Mouse (Mus musculus): ENCODE data around the gene Fnbp1l. TPM values are rescaled to one million over a fixed set of nuclear protein-coding genes. Genes with fewer than 3 reads are reported as not detected.
A peak's percentile ranks its signal among the peaks of the same experiment; 100 is the strongest.

Gene Fnbp1l
- total and polyA plus RNA-seq, 3 experiments, result 7.6 to 17.4 (median 17.2) TPM

DNA sequence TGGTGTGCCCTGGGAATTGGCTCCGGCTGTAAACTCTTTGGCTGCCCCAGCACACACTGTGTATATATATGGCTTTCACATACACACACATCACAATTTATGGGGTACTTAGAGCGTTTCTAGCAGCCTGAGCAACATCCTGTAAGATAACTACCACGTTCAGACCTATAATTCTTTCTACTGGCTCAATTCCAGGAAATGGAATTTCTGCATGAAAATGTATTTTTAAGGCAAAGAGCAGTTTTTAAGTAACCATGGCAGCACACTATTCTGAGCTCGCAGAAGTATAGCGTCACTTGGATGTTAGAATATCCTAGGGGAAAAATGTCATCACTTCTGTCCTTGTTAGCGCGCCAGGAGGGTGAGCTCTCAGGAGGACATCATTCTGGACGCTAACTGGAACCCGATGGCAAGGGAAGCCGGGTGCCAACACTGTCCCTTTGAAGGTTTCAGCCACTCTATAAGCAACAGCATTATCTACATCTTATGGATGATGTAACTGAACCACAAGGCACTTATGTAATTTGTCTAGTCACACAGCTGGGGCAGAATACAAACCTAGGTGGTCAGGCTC is 113.1 kb downstream of the Fnbp1l start:
- 55% methylated on average over 10 of the region's 10 CpGs for whole genome bisulfite sequencing
- TF ChIP-seq CTCF (IDR thresholded peaks at IDR 0.05) (no peak), POLR2A (IDR thresholded peaks at IDR 0.05; ENCODE audit: insufficient read depth, low read depth, low read length) (no peak)
- Histone ChIP-seq H3K79me2 (replicated peaks; ENCODE audit: control insufficient read depth, insufficient read depth, low read length) (no peaks in the 10 kb centered on the region), H3K27ac (no peak overlapping the region), H3K9ac (ENCODE audit: low read depth, low read length) (no peak overlapping the region), H3K4me3 (no peak overlapping the region), H3K27me3 (ENCODE audit: control insufficient read depth, insufficient read depth, low read length) (no peaks in the 10 kb centered on the region), H3K36me3 (ENCODE audit: control insufficient read depth, insufficient read depth, low read length) (no peaks in the 10 kb centered on the region), H3K4me1 (ENCODE audit: control insufficient read depth, insufficient read depth, low read length) (peaks cover 9% of the 10 kb centered on the region)
- intact Hi-C loops (cut with DNase I), result loop anchor here (5.0 kb wide), 1 partner anchor 111 kb away; the partner anchor contains the start of gene Fnbp1l
- DNase-seq, result no peak

DNA sequence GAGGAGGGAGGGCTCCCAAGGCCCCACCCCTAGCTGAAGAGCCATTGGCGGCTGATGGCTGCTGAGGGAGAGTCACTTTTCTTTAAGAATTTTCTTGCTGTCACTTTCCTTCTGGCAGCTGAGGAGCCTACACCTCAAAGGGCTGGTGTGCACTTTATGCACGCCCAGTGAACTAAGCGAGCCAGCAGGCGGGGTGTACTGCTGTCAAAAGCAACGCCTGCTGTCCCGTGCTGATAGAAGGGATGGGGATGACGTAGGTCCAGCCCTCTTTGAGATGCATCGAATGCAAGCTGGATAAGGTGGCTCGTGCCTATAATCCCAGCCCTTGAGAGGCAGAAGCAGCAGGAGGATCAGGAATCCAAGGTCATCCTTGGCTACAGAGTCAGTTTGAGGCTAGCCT is 118.6 kb downstream of the Fnbp1l start:
- intact Hi-C loops (cut with DNase I), result no loop called here
- Histone ChIP-seq H3K27me3 (ENCODE audit: control insufficient read depth, insufficient read depth, low read length) (no peaks in the 10 kb centered on the region), H3K36me3 (ENCODE audit: control insufficient read depth, insufficient read depth, low read length) (no peaks in the 10 kb centered on the region), H3K27ac (no peak overlapping the region), H3K79me2 (replicated peaks; ENCODE audit: control insufficient read depth, insufficient read depth, low read length) (no peaks in the 10 kb centered on the region), H3K4me1 (ENCODE audit: control insufficient read depth, insufficient read depth, low read length) (peaks cover 2% of the 10 kb centered on the region), H3K9ac (ENCODE audit: low read depth, low read length) (no peak overlapping the region), H3K4me3 (no peak overlapping the region)
- TF ChIP-seq POLR2A (IDR thresholded peaks at IDR 0.05; ENCODE audit: insufficient read depth, low read depth, low read length) (no peak), CTCF (IDR thresholded peaks at IDR 0.05) (no peak), EP300 (IDR thresholded peaks at IDR 0.05; ENCODE audit: insufficient read depth, low read depth, low read length) (no peak)
- WGBS, result 84% methylated on average over 9 of the region's 9 CpGs
- no peak for DNase-seq

DNA sequence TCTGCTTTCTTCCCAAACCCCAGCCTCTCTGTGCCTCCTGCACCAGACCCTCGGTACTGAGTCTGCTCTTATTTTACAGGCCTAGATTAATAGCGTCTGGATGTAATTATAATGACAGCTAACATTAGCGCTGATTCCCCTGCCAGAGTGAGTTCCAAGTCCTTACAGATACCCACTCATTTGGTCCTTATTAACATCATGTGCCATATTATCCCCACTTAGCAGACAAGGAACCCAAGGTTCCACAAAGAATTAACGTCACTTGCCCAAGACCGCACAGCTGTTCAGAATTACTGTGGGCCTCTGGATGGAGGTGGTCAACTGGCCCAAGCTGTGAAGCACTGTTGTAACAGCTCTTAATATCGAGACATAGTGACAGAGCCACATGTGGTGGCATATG is 119.9 kb downstream of the Fnbp1l start:
- H3K4me3 ChIP-seq, result no peak overlapping the region
- peaks cover 2% of the 10 kb centered on the region for H3K4me1 ChIP-seq (ENCODE audit: control insufficient read depth, insufficient read depth, low read length)
- no peaks in the 10 kb centered on the region for H3K36me3 ChIP-seq (ENCODE audit: control insufficient read depth, insufficient read depth, low read length)
- DNase-seq, result no peak
- H3K9ac ChIP-seq (ENCODE audit: low read depth, low read length), result no peak overlapping the region
- WGBS, result 85% methylated on average over 6 of the region's 6 CpGs
- no peaks in the 10 kb centered on the region for H3K79me2 ChIP-seq (replicated peaks; ENCODE audit: control insufficient read depth, insufficient read depth, low read length)
- intact Hi-C loops (cut with DNase I), result no loop called here
- H3K27me3 ChIP-seq (ENCODE audit: control insufficient read depth, insufficient read depth, low read length), result no peaks in the 10 kb centered on the region
- no peak for TF ChIP-seq CTCF (IDR thresholded peaks at IDR 0.05)
- TF ChIP-seq POLR2A (IDR thresholded peaks at IDR 0.05; ENCODE audit: insufficient read depth, low read depth, low read length), result no peak
- no peak for TF ChIP-seq EP300 (IDR thresholded peaks at IDR 0.05; ENCODE audit: insufficient read depth, low read depth, low read length)
- no peak overlapping the region for H3K27ac ChIP-seq

- H3K27ac ChIP-seq, result peak overlapping the region; percentile 45; the same call in 1 of the 2 replicates
- intact Hi-C loops (cut with DNase I), result no loop called here
- H3K79me2 ChIP-seq (replicated peaks; ENCODE audit: control insufficient read depth, insufficient read depth, low read length), result no peaks in the 10 kb centered on the region
- TF ChIP-seq EP300 (IDR thresholded peaks at IDR 0.05; ENCODE audit: insufficient read depth, low read depth, low read length) (no peak), CTCF (IDR thresholded peaks at IDR 0.05) (no peak), POLR2A (IDR thresholded peaks at IDR 0.05; ENCODE audit: insufficient read depth, low read depth, low read length) (no peak)
- H3K4me1 ChIP-seq (ENCODE audit: control insufficient read depth, insufficient read depth, low read length), result peaks cover 2% of the 10 kb centered on the region
- H3K36me3 ChIP-seq (ENCODE audit: control insufficient read depth, insufficient read depth, low read length), result no peaks in the 10 kb centered on the region
- H3K9ac ChIP-seq (ENCODE audit: low read depth, low read length), result no peak overlapping the region
- DNase-seq, result no peak
- H3K4me3 ChIP-seq, result no peak overlapping the region
- WGBS, result 86% methylated on average over 7 of the region's 7 CpGs
- no peaks in the 10 kb centered on the region for H3K27me3 ChIP-seq (ENCODE audit: control insufficient read depth, insufficient read depth, low read length)
Observed at GRCm38 (mm10) chr3:122498528-122498927, 121.0 kb downstream of the Fnbp1l start.

- no peaks in the 10 kb centered on the region for H3K36me3 ChIP-seq (ENCODE audit: control insufficient read depth, insufficient read depth, low read length)
- DNase-seq, result peak in 1 of 2 experiments; percentile 54
- no peaks in the 10 kb centered on the region for H3K79me2 ChIP-seq (replicated peaks; ENCODE audit: control insufficient read depth, insufficient read depth, low read length)
- no peak overlapping the region for H3K9ac ChIP-seq (ENCODE audit: low read depth, low read length)
- H3K4me3 ChIP-seq, result no peak overlapping the region
- peaks cover 2% of the 10 kb centered on the region for H3K4me1 ChIP-seq (ENCODE audit: control insufficient read depth, insufficient read depth, low read length)
- H3K27ac ChIP-seq, result no peak overlapping the region; the same call in 1 of the 2 replicates
- TF ChIP-seq CTCF (IDR thresholded peaks at IDR 0.05) (no peak), EP300 (IDR thresholded peaks at IDR 0.05; ENCODE audit: insufficient read depth, low read depth, low read length) (0 out of 2 replicates have a peak, but pooled peaks have one; percentile 28), POLR2A (IDR thresholded peaks at IDR 0.05; ENCODE audit: insufficient read depth, low read depth, low read length) (no peak)
- intact Hi-C loops (cut with DNase I), result no loop called here
- WGBS, result 37% methylated on average over 6 of the region's 6 CpGs
- no peaks in the 10 kb centered on the region for H3K27me3 ChIP-seq (ENCODE audit: control insufficient read depth, insufficient read depth, low read length)
Observed at GRCm38 (mm10) chr3:122497871-122498270, 121.6 kb downstream of the Fnbp1l start.

DNA sequence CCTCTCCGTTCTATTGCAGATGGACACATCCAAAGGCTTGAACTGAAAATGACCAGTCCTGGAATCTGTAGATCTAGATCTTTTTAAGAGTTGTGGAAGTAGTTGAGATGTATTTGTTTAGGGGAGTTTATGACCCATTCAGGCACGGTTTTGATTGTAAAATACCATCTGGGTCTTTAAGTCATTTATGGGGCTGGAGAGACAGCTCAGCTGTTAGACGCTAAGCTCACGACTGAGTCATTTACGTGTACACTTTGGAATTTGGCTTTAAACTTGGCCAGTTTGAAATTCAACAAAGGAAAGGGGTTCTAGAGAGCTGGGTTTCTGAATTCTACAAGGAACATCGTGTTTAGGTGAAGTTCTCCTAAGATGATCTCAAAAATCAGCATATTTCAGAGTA is 124.8 kb downstream of the Fnbp1l start:
- Histone ChIP-seq H3K27me3 (ENCODE audit: control insufficient read depth, insufficient read depth, low read length) (no peaks in the 10 kb centered on the region), H3K36me3 (ENCODE audit: control insufficient read depth, insufficient read depth, low read length) (no peaks in the 10 kb centered on the region), H3K9ac (ENCODE audit: low read depth, low read length) (no peak overlapping the region), H3K79me2 (replicated peaks; ENCODE audit: control insufficient read depth, insufficient read depth, low read length) (no peaks in the 10 kb centered on the region), H3K4me1 (ENCODE audit: control insufficient read depth, insufficient read depth, low read length) (peaks cover 2% of the 10 kb centered on the region), H3K4me3 (no peak overlapping the region), H3K27ac (no peak overlapping the region)
- intact Hi-C loops (cut with DNase I), result no loop called here
- no peak for DNase-seq
- no peak for TF ChIP-seq CTCF (IDR thresholded peaks at IDR 0.05)
- TF ChIP-seq POLR2A (IDR thresholded peaks at IDR 0.05; ENCODE audit: insufficient read depth, low read depth, low read length), result no peak
- TF ChIP-seq EP300 (IDR thresholded peaks at IDR 0.05; ENCODE audit: insufficient read depth, low read depth, low read length), result no peak
- WGBS, result 85% methylated on average over 6 of the region's 6 CpGs
